Comparison of ENCODE assay signal across 8 mouse cellular contexts in the genomic region with DNA sequence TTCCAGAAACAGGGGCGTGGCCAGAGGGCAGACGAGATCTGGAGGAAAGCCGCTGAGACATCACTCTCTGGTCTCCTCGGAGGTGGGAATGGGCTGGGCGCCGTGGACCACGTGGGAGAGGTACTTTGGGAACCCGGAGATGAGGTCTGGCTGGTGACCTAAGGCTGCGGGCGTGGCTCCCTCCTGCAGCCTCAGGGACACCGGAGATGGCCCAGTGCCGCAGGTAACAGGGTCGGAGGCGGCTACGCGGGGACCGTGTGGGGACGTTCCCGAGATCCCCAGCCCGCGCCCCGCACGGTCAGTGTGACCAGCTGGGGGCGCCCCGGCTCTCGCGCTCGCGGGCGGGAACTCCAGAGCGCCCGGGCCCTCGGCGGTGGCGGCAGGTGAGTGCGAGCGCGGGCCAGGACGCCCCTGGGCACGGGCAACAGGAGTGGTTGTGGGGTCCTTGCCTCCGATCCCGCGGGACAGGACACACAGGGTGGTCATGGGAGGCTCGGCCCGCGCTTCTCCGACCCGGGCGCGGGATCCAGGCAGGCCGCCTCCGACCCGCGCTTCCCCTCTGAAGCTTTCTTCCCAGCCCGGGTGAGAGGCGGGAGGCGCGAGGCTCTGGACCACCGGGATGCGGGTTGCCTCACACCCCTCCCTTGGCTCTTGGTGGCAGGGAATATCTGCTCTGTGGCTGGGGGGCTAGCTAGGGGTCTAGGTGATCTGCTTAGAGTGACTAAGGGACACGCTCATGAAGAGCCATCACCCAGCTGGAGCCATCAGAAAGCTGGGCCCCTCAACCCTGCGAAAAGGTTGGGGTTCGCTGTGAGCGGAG. TPM values are rescaled to one million over a fixed set of nuclear protein-coding genes. Genes with fewer than 3 reads are reported as not detected.
DNase-seq lines count a peak whose midpoint lies in the region; ATAC-seq lines count a peak whose summit lies in the region.

TSS of gene Adcy7 (plus strand) at position 173 of the 820 bp plus-strand sequence.

- H3K9ac ChIP-seq in intestine, embryonic 14.5 days (ENCODE audit: low read length) = peak within 1 kb of the TSS; percentile 28
- peak within 1 kb of the TSS; percentile 70 for H3K9ac ChIP-seq in lung, embryonic 16.5 days (ENCODE audit: low read length)
- H3K9ac ChIP-seq in neural tube, embryonic 15.5 days (replicated peaks) = peak within 1 kb of the TSS; percentile 54

- intact Hi-C loops in gastrocnemius, postnatal 14 days (cut with DNase I; ENCODE audit: low total_unique reads) = loop anchor here (5.0 kb wide), 1 partner anchor 35 kb away; no protein-coding TSS in a partner anchor

- peak within 1 kb of the TSS; percentile 86 for H3K4me2 ChIP-seq in intestine, embryonic 14.5 days (ENCODE audit: low read length)
- H3K4me2 ChIP-seq in lung, embryonic 16.5 days (ENCODE audit: low read depth, low read length) = peak within 1 kb of the TSS; percentile 91
- peak within 1 kb of the TSS; percentile 82 for H3K4me2 ChIP-seq in neural tube, embryonic 15.5 days

- no peaks in the 10 kb centered on the region for H3K4me1 ChIP-seq in intestine, embryonic 14.5 days (replicated peaks; ENCODE audit: control insufficient read depth, insufficient read depth, low read length)
- peaks cover 15% of the 10 kb centered on the region for H3K4me1 ChIP-seq in lung, embryonic 16.5 days (replicated peaks; ENCODE audit: control insufficient read depth, insufficient read depth, low read length)
- H3K4me1 ChIP-seq in neural tube, embryonic 15.5 days = peaks cover 15% of the 10 kb centered on the region

- H3K27ac ChIP-seq in intestine, embryonic 14.5 days (ENCODE audit: low read depth) = no peak within 1 kb of the TSS
- no peak within 1 kb of the TSS for H3K27ac ChIP-seq in lung, embryonic 16.5 days (ENCODE audit: low read length)
- no peak within 1 kb of the TSS for H3K27ac ChIP-seq in neural tube, embryonic 15.5 days (replicated peaks)

- peak; percentile 74 for ATAC-seq in intestine, embryonic 14.5 days (replicated peaks; ENCODE audit: low FRiP score, low TSS enrichment, low read depth)
- peak; percentile 74 for ATAC-seq in lung, embryonic 16.5 days (ENCODE audit: low read depth)
- ATAC-seq in neural tube, embryonic 15.5 days (ENCODE audit: low FRiP score) = peak; percentile 50; the same call in 1 of the 2 replicates

- no peaks in the 10 kb centered on the region for H3K9me3 ChIP-seq in intestine, embryonic 14.5 days (ENCODE audit: control insufficient read depth, low read length)
- H3K9me3 ChIP-seq in lung, embryonic 16.5 days (ENCODE audit: control insufficient read depth, low read length) = no peaks in the 10 kb centered on the region
- no peaks in the 10 kb centered on the region for H3K9me3 ChIP-seq in neural tube, embryonic 15.5 days (replicated peaks)

- no peaks in the 10 kb centered on the region for H3K36me3 ChIP-seq in intestine, embryonic 14.5 days (ENCODE audit: control insufficient read depth, insufficient read depth, low read length)
- H3K36me3 ChIP-seq in lung, embryonic 16.5 days (ENCODE audit: control insufficient read depth, insufficient read depth, low read length) = no peaks in the 10 kb centered on the region
- H3K36me3 ChIP-seq in neural tube, embryonic 15.5 days = no peaks in the 10 kb centered on the region

- H3K27me3 ChIP-seq in intestine, embryonic 14.5 days (replicated peaks; ENCODE audit: control insufficient read depth, insufficient read depth, low read length) = peaks cover 29% of the 10 kb centered on the region
- peaks cover 3% of the 10 kb centered on the region; the same call in 1 of the 2 replicates for H3K27me3 ChIP-seq in lung, embryonic 16.5 days (ENCODE audit: control insufficient read depth, insufficient read depth, low read depth, low read length)
- H3K27me3 ChIP-seq in neural tube, embryonic 15.5 days (replicated peaks) = peaks cover 12% of the 10 kb centered on the region

- DNase-seq in urinary bladder, adult 2 months (ENCODE audit: low spot score) = peak; percentile 46
- no peak for DNase-seq in urinary bladder, postnatal 10 days (ENCODE audit: low spot score)
- peak; percentile 71 for DNase-seq in cerebellum, postnatal 14 days
- peak; percentile 73 for DNase-seq in gastrocnemius, postnatal 14 days
- no peak for DNase-seq in intestine, embryonic 14.5 days (ENCODE audit: low spot score)
- peak; percentile 91 for DNase-seq in thymus, postnatal 4 days

- 4% methylated on average over 62 of the region's 64 CpGs for WGBS in intestine, embryonic 14.5 days
- WGBS in lung, embryonic 16.5 days = 3% methylated on average over 63 of the region's 64 CpGs
- 3% methylated on average over 59 of the region's 64 CpGs for WGBS in neural tube, embryonic 15.5 days

- H3K4me3 ChIP-seq in intestine, embryonic 14.5 days (ENCODE audit: low read depth, low read length) = peak within 1 kb of the TSS; percentile 34
- H3K4me3 ChIP-seq in lung, embryonic 16.5 days (ENCODE audit: low read length) = peak within 1 kb of the TSS; percentile 56
- H3K4me3 ChIP-seq in neural tube, embryonic 15.5 days (replicated peaks) = peak within 1 kb of the TSS; percentile 45

RNA-seq across cellular contexts. Expression of gene Adcy7, which starts in this region (rescaled TPM):
- polyA plus RNA-seq in urinary bladder, adult 2 months (2012; rRNA removed) = 15.0 and 15.2 TPM in 2 replicates
- 10 to 100 TPM in 1 of 2 experiments, 1 to 10 TPM in 1; 6.8 to 13.3 TPM for total RNA-seq in gastrocnemius, postnatal 14 days (2021)
- 1.9 and 2.3 TPM in 2 replicates for polyA plus RNA-seq in intestine, embryonic 14.5 days (2014; fragmentation: Nextera tagmentation; extraction: Ambion mirVana)
- polyA plus RNA-seq in lung, embryonic 16.5 days (2015; fragmentation: Nextera tagmentation; extraction: Ambion mirVana) = 13.4 and 15.0 TPM in 2 replicates
- polyA plus RNA-seq in neural tube, embryonic 15.5 days (2015; fragmentation: Nextera tagmentation; extraction: Ambion mirVana) = 6.0 and 10.7 TPM in 2 replicates

Comparison
In these comparisons a context has a peak if more than half of its experiments do, and no peak if none do; other contexts are left out.
1. DNase-seq: peak in urinary bladder, adult 2 months (single experiment), cerebellum, postnatal 14 days (2 of 2), gastrocnemius, postnatal 14 days (single experiment) and thymus, postnatal 4 days (single experiment); none in urinary bladder, postnatal 10 days (single experiment) and intestine, embryonic 14.5 days (single experiment).
2. Peak in every context shown above with its lines, with median percentiles within 50 percentile points of each other: ATAC-seq, H3K4me2 ChIP-seq, H3K4me3 ChIP-seq and H3K9ac ChIP-seq.